Mouse (Mus musculus) heart, adult 11 months (tissue): ENCODE measurements around the gene Fubp1.

ENCODE experiments used
- DNase-seq: peaks from one replicate; pipeline ENCODE4 v3.0.0; 2022

Fubp1 gene

GRCm38 (mm10) chr3:152209967-152210634 is at the start of gene Fubp1, which contains the start of gene Dnajb4:
Fubp1 (plus strand) TSS chr3:152210422.
Dnajb4 (minus strand) TSS chr3:152210302.
- DNase-seq: peak; percentile 100

DNA sequence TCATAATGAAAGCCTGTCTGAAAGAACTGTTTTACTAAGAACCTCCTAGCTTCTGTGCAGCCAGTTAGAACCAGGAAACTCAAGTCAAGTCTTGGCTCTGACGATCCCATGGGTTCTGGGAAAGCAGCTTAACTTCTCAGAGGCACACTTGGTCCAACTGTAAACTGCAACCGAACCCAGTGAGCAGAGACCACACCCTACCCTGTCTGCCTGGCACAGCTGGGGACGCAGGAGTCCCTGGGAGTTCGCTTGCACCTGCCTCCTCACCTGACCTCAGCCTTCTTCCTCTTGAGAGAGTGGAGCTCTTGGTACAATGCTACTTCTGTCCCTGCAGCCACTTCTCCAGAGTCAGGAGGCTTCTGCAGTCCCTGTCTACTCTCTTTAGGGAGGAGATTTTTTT is 49.6 kb upstream of the Fubp1 start:
- DNase-seq: peak; percentile 50

DNA sequence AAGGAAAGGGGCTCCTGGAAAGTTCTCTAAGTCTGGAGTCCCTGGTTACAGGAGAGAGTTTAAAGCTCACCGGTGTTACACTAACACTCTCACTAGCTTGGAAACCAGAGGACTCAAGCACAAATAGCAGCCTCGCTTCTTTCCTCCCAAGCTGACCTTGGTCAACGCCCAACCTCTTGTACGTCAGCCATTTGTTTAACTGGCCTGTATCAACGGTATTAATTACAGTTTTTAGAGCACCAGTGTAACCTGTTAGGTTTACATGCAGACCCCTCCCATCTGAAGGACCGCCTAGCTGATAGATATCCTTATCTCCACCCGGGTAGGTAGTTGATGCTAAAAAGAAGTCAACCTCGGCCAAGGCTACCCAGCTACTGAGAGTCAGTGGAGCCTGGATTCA is 46.9 kb upstream of the Fubp1 start:
- peak; percentile 70 for DNase-seq

GRCm38 (mm10) chr3:152165014-152165350 is 45.2 kb upstream of the Fubp1 start:
- no peak for DNase-seq

GRCm38 (mm10) chr3:152165351-152166098 is 44.7 kb upstream of the Fubp1 start:
- peak; percentile 97 for DNase-seq

GRCm38 (mm10) chr3:152166099-152166423 is 44.2 kb upstream of the Fubp1 start, which contains the start of gene Gipc2:
Gipc2 (minus strand) TSS chr3:152166230.
- no peak for DNase-seq

DNA sequence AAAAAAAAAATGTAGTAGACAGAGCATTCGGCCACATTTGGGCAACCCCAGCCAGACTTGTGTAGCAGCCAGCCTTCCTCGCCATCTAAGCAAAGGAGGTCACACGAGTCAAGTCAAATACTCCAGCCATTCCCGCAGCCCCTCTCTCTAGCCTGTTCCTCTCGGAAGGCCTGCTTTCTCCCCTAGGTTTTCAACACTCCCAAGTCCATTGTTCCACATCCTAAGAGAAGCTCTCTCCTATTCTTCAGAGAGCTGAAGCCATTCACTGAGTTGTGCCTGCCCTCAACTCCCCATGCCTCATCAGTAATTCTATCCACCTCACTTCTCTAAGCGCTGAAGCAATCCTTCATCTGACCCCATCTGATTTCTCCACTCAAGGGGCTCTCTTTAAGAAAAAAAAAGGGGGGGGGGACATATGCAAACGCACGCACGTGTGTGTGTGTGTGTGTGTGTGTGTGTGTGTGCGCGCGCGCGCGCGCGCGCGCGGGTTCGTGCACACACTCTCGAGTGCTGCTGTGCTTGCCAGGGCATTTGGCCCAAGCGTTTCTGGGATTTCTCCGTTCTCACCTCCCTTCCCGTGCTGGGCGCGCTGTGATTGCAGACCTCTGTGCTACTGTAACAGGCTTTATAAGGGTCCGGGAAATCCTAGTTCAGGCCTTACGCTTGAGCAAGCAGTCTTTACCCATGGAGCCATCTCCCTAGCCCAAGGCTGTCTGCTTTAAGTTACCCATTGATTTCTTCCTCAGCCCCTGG is 43.3 kb upstream of the Fubp1 start:
- peak; percentile 87 for DNase-seq

DNA sequence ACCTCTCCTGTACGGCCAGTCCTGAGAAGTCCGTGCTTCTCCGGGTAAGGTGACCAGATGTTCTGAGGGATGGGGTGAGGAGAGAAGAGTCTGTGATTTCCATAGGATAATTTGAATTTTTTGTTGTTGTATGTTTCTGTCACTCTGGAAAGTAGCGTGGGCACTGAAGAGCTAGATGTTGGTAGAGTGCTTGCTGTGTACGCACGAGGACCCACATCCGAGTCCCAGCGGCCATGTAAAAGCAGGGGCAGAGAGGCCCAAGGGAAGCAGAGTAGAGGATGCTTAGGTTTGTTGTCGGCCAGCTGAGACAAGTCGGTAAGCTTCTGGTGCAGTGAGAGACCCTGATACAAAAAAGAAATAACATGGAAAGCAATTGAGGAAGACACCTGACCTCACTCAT is 42.2 kb upstream of the Fubp1 start:
- DNase-seq: peak; percentile 59

GRCm38 (mm10) chr3:152170407-152170806 is 39.8 kb upstream of the Fubp1 start:
- peak; percentile 12 for DNase-seq

DNA sequence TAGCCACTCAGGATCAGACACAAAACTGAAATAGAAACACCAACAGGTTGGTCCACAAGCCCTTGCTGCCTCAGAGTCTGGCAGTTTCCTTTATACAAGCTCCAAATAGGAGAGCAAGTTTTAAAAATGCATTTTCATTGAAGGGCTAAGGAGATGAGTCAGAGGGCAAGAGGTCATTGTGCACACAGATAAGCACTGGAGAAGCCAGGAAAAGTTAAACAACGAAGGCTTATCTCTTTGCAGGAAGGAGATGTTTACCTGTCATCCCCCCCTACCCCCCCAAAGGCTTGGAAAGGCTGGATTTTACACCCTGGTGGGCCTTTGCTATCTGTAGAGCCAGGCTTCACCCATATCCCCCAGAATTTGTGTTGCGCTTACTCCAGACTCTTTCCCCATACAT is 39.0 kb upstream of the Fubp1 start:
- peak; percentile 58 for DNase-seq

DNA sequence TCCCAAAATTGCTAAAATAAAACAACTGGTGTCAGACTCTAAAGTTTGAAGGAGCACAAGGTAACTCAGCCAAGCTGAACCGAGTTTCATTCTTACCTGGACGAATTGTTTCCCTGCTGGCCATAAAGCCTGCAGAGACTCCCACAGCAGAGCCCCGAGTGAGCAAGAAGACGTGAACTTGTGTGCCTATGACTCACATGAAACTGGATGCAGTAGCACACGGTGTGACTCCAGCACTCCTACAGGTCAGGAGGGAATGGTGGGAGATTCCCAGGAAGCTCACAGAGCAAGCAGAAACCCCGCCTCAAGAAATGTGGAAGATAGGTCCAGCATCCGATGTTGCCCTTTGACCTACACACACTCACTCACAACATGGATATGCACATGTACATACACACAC is 38.4 kb upstream of the Fubp1 start:
- peak; percentile 61 for DNase-seq

GRCm38 (mm10) chr3:152172322-152172935 is 37.8 kb upstream of the Fubp1 start:
- DNase-seq: peak; percentile 82

DNA sequence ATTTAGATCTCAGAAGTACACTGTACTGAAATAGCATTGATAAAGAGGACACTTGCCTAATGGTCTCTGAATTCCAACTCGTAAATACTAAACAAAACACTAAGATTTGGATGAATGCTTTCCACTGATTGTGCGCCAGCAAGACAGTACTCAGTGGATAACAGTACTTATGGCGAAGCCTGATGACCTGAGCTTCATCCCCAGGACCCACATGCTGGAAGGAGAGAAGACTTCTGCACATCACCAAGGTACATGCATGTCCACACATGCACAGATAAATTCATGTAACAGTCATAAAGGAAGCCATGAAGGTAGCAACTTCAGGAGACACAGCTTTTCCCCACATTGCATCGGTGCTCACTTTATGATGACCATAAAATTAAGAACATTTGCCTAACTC is 31.4 kb upstream of the Fubp1 start:
- peak; percentile 61 for DNase-seq

GRCm38 (mm10) chr3:152179285-152179684 is 30.9 kb upstream of the Fubp1 start:
- DNase-seq: peak; percentile 84

DNA sequence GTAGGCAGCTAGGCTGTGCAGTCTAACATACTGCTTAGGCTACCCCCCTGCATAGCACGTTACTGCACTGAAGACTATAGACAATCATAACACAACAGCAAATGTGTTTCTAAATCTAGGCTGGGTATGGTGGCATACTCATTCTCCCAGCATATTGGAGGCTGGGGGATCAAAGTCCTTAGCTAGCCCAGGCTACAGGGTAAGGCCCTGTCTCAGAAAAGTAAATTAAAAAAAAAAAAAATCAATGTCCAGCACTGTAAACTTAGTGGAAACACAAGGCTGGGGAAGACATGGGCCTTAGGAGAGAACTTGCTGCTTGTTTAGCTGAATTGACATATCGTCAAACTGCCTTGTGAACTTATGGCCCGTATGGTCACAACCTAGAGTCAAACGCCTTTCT is 29.6 kb upstream of the Fubp1 start:
- DNase-seq: peak; percentile 35

DNA sequence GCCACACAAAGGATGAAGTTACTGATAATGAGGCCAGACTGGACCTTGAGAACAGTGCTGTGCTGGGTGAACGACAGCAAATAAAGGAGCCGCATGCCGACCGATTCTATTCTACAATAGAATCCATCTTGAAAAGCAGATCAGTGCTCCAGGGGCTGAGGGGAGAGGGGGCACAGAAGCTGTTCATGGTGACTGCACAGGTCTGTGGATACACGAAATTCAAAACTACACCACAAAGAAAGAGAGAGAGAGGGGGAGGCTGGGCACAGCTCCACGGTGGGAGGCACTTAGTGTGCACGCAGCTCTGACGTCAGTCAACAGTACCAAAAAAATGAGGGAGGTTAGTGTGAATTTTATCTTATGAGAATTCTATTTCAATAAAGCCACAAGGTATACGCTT is 26.7 kb upstream of the Fubp1 start:
- peak; percentile 76 for DNase-seq

GRCm38 (mm10) chr3:152186106-152186505 is 24.1 kb upstream of the Fubp1 start:
- DNase-seq: peak; percentile 89

DNA sequence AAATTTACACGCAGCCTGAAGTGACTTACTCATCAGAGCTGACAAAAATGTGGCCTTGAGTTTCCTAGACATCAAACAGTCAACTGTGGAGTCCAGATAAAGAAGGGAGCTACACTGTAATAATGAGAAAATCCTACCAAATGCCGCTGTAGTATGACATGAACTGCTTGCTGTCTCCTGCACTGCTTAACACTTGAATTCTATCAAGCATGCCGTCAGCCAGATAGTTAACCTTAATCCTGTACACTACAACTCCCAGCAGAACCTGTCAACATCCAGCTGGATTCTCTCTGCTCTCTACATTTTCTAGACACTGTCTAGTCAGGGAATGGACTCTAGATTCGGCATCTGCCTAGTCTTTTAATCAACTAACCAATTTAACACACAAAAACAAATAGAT is 20.9 kb upstream of the Fubp1 start:
- peak; percentile 89 for DNase-seq

DNA sequence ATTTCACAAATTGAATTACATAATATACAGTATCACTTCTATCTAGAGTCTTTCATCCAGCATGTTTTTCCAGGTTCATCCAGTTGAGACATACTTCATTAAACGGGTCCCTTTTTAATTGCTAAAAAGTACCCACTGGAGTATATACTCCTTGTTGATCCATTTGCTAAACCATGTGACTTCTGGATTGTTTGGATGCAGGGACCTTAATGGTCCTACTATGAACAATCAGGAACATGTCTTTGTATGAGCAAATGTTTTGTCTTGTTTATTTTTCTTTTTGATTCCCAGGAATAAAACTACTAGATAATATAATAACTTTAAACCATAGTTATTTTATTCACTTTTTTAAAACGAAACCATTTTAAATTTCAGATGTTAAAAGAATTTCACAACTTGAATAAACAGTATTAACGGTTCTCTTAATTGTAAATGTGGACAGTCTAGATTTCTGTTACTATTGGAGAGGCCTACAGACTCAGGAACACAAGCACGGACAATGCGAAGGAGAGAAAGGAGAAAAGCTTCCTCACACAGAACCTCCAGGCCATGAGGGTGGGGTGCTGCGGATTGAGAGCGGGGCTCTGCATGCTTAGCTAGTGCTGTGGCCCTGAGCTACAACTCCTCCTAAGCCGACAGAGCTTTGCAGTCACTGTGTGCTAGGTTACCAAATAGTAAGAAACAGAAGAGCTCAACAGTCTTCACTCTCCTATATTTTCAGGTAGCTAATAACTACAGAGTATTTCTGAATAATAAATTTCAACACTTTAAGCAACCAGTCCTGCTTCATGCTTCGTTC is 19.3 kb upstream of the Fubp1 start:
- DNase-seq: peak; percentile 86

DNA sequence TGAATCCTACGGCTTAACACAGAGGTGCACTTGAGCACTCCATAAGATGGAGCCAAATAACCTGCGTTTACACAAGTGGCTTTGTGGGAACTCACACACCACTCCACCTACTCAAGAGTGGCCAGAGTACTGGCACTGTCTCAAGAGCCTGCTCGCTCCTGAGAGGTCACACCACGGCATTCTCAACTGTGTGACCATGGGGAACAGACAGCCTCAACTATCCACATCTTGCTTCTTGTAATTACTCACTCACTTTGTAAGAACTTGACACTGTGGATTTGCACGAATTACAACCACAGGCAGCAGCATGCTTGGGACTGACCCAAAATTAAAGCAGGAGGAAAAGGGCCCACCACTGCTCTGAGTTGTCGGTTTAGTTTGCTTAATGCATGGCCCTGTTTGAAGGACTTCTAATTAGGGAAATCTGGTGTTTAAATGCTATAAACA is 18.4 kb upstream of the Fubp1 start:
- peak; percentile 96 for DNase-seq

- DNase-seq: peak; percentile 64
Measured at GRCm38 (mm10) chr3:152192238-152192931, 17.8 kb upstream of the Fubp1 start.

DNA sequence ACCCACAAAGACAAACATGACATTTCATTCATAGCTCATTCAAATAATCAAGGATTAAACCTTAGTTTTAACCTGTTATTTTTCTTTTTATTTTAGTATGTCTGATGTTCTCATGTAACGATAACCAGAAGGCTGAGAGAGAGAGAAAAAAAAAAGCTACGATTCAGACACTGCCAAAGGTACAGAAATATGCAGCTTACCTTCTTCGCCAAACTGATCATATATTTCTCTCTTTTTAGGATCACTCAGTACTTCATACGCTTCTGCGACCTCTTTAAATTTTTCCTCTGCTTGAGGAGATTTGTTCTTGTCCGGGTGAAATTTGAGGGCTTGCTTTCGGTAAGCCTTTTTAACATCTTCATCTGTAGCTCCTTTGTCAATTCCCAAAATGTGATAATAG is 17.0 kb upstream of the Fubp1 start:
- no peak for DNase-seq
